In the genomic region with DNA sequence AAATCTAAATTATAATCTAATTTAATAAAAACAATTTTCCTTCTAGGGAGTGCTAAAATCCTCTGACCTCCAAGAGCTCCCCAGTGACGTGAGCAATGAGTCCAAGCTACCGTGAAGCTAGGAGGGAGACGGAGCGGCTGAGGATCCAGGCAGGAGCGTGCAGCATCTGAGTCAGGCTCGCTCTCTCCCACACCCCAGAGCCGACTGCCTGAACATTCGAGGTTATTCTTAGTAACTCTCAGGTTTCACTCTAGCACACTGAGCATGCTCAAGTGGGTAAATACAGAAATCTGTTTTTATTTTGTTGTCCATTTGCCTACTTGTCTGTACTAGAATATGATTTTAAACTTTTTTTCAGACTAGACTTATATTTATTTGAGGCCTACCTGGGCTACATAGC, we compare ENCODE assay signal across 10 mouse cellular contexts. TPM values are rescaled to one million over a fixed set of nuclear protein-coding genes. Genes with fewer than 3 reads are reported as not detected.
DNase-seq lines count a peak whose midpoint lies in the region; ATAC-seq lines count a peak whose summit lies in the region.
"Had no signal": no experiment of that assay in that cellular context is flagged by ENCODE, and none has a peak within 500 bp of the region (broad histone marks: within the 10 kb centered on the region; RNA-seq: fewer than 3 reads in every experiment).

No protein-coding gene starts in this region.

- H3K27me3 ChIP-seq in embryonic facial prominence, embryonic 11.5 days (ENCODE audit: control insufficient read depth, insufficient read depth, low read length) = no peaks in the 10 kb centered on the region
- H3K27me3 ChIP-seq in embryonic facial prominence, embryonic 10.5 days (replicated peaks; ENCODE audit: low read depth, poor library complexity, severe bottlenecking) = 0 out of 2 replicates have a peak, but pooled peaks cover 8% of the 10 kb centered on the region
- 0 out of 2 replicates have a peak, but pooled peaks cover 7% of the 10 kb centered on the region for H3K27me3 ChIP-seq in forebrain, embryonic 10.5 days (ENCODE audit: poor library complexity, severe bottlenecking)
- peaks cover 7% of the 10 kb centered on the region for H3K27me3 ChIP-seq in midbrain, embryonic 13.5 days
- H3K27me3 ChIP-seq: hindbrain, embryonic 15.5 days had no signal

- intact Hi-C loops in gastrocnemius, postnatal 14 days (cut with DNase I; ENCODE audit: low total_unique reads) = no loop called here
- intact Hi-C loops in left cerebral cortex, postnatal 36 days (cut with DNase I) = no loop called here

- H3K9me3 ChIP-seq in embryonic facial prominence, embryonic 11.5 days (replicated peaks; ENCODE audit: control insufficient read depth, low read length) = no peaks in the 10 kb centered on the region
- no peaks in the 10 kb centered on the region for H3K9me3 ChIP-seq in embryonic facial prominence, embryonic 10.5 days
- no peaks in the 10 kb centered on the region for H3K9me3 ChIP-seq in forebrain, embryonic 10.5 days
- no peaks in the 10 kb centered on the region for H3K9me3 ChIP-seq in midbrain, embryonic 13.5 days
- H3K9me3 ChIP-seq: hindbrain, embryonic 15.5 days had no signal

- peaks cover 3% of the 10 kb centered on the region; the same call in 1 of the 2 replicates for H3K36me3 ChIP-seq in embryonic facial prominence, embryonic 11.5 days (replicated peaks; ENCODE audit: control insufficient read depth, insufficient read depth, low read depth, low read length)
- H3K36me3 ChIP-seq in embryonic facial prominence, embryonic 10.5 days (replicated peaks) = peaks cover 44% of the 10 kb centered on the region
- peaks cover 47% of the 10 kb centered on the region for H3K36me3 ChIP-seq in forebrain, embryonic 10.5 days (replicated peaks)
- H3K36me3 ChIP-seq in midbrain, embryonic 13.5 days = peaks cover 35% of the 10 kb centered on the region

- WGBS in embryonic facial prominence, embryonic 11.5 days = 42% methylated on average over 8 of the region's 8 CpGs
- 52% methylated on average over 8 of the region's 8 CpGs for WGBS in embryonic facial prominence, embryonic 10.5 days
- WGBS in forebrain, embryonic 10.5 days = 84% methylated on average over 8 of the region's 8 CpGs
- 76% methylated on average over 8 of the region's 8 CpGs for WGBS in midbrain, embryonic 13.5 days

- ATAC-seq in embryonic facial prominence, embryonic 11.5 days (replicated peaks; ENCODE audit: insufficient number of reproducible peaks, low FRiP score, low TSS enrichment, low read depth) = no peak
- ATAC-seq in granulocyte monocyte progenitor cell, adult 5-6 weeks (replicated peaks; ENCODE audit: poor library complexity, severe bottlenecking) = no peak
- ATAC-seq in midbrain, embryonic 13.5 days = no peak

- no peak overlapping the region for H3K4me3 ChIP-seq in embryonic facial prominence, embryonic 11.5 days (ENCODE audit: low read depth, low read length)
- H3K4me3 ChIP-seq in embryonic facial prominence, embryonic 10.5 days = no peak overlapping the region
- H3K4me3 ChIP-seq in forebrain, embryonic 10.5 days = no peak overlapping the region
- H3K4me3 ChIP-seq in midbrain, embryonic 13.5 days (replicated peaks) = no peak overlapping the region
- H3K4me3 ChIP-seq: hindbrain, embryonic 15.5 days had no signal

- no peak overlapping the region for H3K27ac ChIP-seq in embryonic facial prominence, embryonic 11.5 days (replicated peaks; ENCODE audit: low read depth, low read length)
- H3K27ac ChIP-seq in embryonic facial prominence, embryonic 10.5 days (replicated peaks) = no peak overlapping the region
- H3K27ac ChIP-seq in forebrain, embryonic 10.5 days = no peak overlapping the region
- no peak overlapping the region for H3K27ac ChIP-seq in midbrain, embryonic 13.5 days
- H3K27ac ChIP-seq: hindbrain, embryonic 15.5 days had no signal

- no peak overlapping the region for H3K4me2 ChIP-seq in embryonic facial prominence, embryonic 11.5 days (ENCODE audit: low read depth, low read length)
- no peak overlapping the region for H3K4me2 ChIP-seq in midbrain, embryonic 13.5 days (replicated peaks)
- H3K4me2 ChIP-seq: hindbrain, embryonic 15.5 days had no signal

- no peak overlapping the region for H3K9ac ChIP-seq in embryonic facial prominence, embryonic 11.5 days (replicated peaks; ENCODE audit: low read length)
- no peak overlapping the region for H3K9ac ChIP-seq in midbrain, embryonic 13.5 days (replicated peaks)
- H3K9ac ChIP-seq: hindbrain, embryonic 15.5 days had no signal

- DNase-seq in embryonic facial prominence, embryonic 11.5 days (ENCODE audit: low spot score) = peak; percentile 30
- no peak for DNase-seq in embryonic facial prominence, embryonic 10.5 days (ENCODE audit: low spot score)
- DNase-seq in 3T3-L1 (ENCODE audit: low read depth, low spot score) = peak; percentile 20
- DNase-seq in gastrocnemius, postnatal 14 days = peak; percentile 61
- peak; percentile 49 to 61 for DNase-seq in left cerebral cortex, postnatal 36 days (ENCODE audit: low spot score in 2 of 2)
- DNase-seq in forebrain, embryonic 10.5 days (ENCODE audit: extremely low spot score, low spot score) = no peak
- DNase-seq: B cell, adult 2 months had no signal

- H3K4me1 ChIP-seq in embryonic facial prominence, embryonic 11.5 days (ENCODE audit: control insufficient read depth, insufficient read depth, low read length) = no peaks in the 10 kb centered on the region
- H3K4me1 ChIP-seq in embryonic facial prominence, embryonic 10.5 days = peaks cover 16% of the 10 kb centered on the region
- no peaks in the 10 kb centered on the region for H3K4me1 ChIP-seq in forebrain, embryonic 10.5 days
- no peaks in the 10 kb centered on the region for H3K4me1 ChIP-seq in midbrain, embryonic 13.5 days (replicated peaks)
- H3K4me1 ChIP-seq: hindbrain, embryonic 15.5 days had no signal

RNA-seq across cellular contexts. Expression of gene Sh3bgrl3, which starts 28.2 kb away (rescaled TPM):
- 316 TPM in 2 replicates for polyA plus RNA-seq in embryonic facial prominence, embryonic 11.5 days (2014; fragmentation: Nextera tagmentation; extraction: Ambion mirVana)
- 300 and 316 TPM in 2 replicates for polyA plus RNA-seq in embryonic facial prominence, embryonic 10.5 days (2016; fragmentation: Nextera tagmentation; extraction: Ambion mirVana)
- 10 to 100 TPM; 30.4 to 37.5 TPM for total RNA-seq in gastrocnemius, postnatal 14 days (2021)
- 100 to 1,000 TPM; 187 to 235 TPM for total RNA-seq in left cerebral cortex, postnatal 36 days (2021)
- polyA plus RNA-seq in forebrain, embryonic 10.5 days (2016; fragmentation: Nextera tagmentation; extraction: Ambion mirVana) = 267 and 270 TPM in 2 replicates
- 841 and 871 TPM in 2 replicates for total RNA-seq in granulocyte monocyte progenitor cell, adult 5-6 weeks (2014; fragmentation: Nextera tagmentation)
- total RNA-seq in granulocyte monocyte progenitor cell, adult 5-6 weeks (2017) = 333 and 394 TPM in 2 replicates
- 319 and 332 TPM in 2 replicates for polyA plus RNA-seq in midbrain, embryonic 13.5 days (2015; fragmentation: Nextera tagmentation; extraction: Ambion mirVana)

RNA-seq across cellular contexts. Expression of gene Cep85, which starts 30.2 kb away (rescaled TPM):
- 27.5 and 29.4 TPM in 2 replicates for polyA plus RNA-seq in embryonic facial prominence, embryonic 11.5 days (2014; fragmentation: Nextera tagmentation; extraction: Ambion mirVana)
- 32.3 and 33.2 TPM in 2 replicates for polyA plus RNA-seq in embryonic facial prominence, embryonic 10.5 days (2016; fragmentation: Nextera tagmentation; extraction: Ambion mirVana)
- total RNA-seq in gastrocnemius, postnatal 14 days (2021) = 10 to 100 TPM; 31.9 to 49.8 TPM
- total RNA-seq in left cerebral cortex, postnatal 36 days (2021) = 10 to 100 TPM; 14.3 to 18.3 TPM
- 34.3 and 35.5 TPM in 2 replicates for polyA plus RNA-seq in forebrain, embryonic 10.5 days (2016; fragmentation: Nextera tagmentation; extraction: Ambion mirVana)
- 20.8 and 28.9 TPM in 2 replicates for total RNA-seq in granulocyte monocyte progenitor cell, adult 5-6 weeks (2014; fragmentation: Nextera tagmentation)
- 26.7 and 33.7 TPM in 2 replicates for total RNA-seq in granulocyte monocyte progenitor cell, adult 5-6 weeks (2017)
- 19.9 and 22.4 TPM in 2 replicates for polyA plus RNA-seq in midbrain, embryonic 13.5 days (2015; fragmentation: Nextera tagmentation; extraction: Ambion mirVana)

RNA-seq across cellular contexts. Expression of gene Gm7534, which starts 46.1 kb away (rescaled TPM):
- 0.14 TPM in 2 replicates for polyA plus RNA-seq in embryonic facial prominence, embryonic 11.5 days (2014; fragmentation: Nextera tagmentation; extraction: Ambion mirVana)
- 0.06 and 0.07 TPM in 2 replicates for polyA plus RNA-seq in embryonic facial prominence, embryonic 10.5 days (2016; fragmentation: Nextera tagmentation; extraction: Ambion mirVana)
- not detected for total RNA-seq in gastrocnemius, postnatal 14 days (2021)
- total RNA-seq in left cerebral cortex, postnatal 36 days (2021) = not detected
- not detected in 2 replicates for polyA plus RNA-seq in forebrain, embryonic 10.5 days (2016; fragmentation: Nextera tagmentation; extraction: Ambion mirVana)
- total RNA-seq in granulocyte monocyte progenitor cell, adult 5-6 weeks (2014; fragmentation: Nextera tagmentation) = not detected in 2 replicates
- not detected in 2 replicates for total RNA-seq in granulocyte monocyte progenitor cell, adult 5-6 weeks (2017)
- polyA plus RNA-seq in midbrain, embryonic 13.5 days (2015; fragmentation: Nextera tagmentation; extraction: Ambion mirVana) = not detected in 2 replicates
- polyA plus RNA-seq: hindbrain, embryonic 15.5 days had no signal

RNA-seq across cellular contexts. Expression of gene Ubxn11, which starts 54.4 kb away (rescaled TPM):
- polyA plus RNA-seq in embryonic facial prominence, embryonic 11.5 days (2014; fragmentation: Nextera tagmentation; extraction: Ambion mirVana) = 5.7 and 6.0 TPM in 2 replicates
- 4.5 and 7.1 TPM in 2 replicates for polyA plus RNA-seq in embryonic facial prominence, embryonic 10.5 days (2016; fragmentation: Nextera tagmentation; extraction: Ambion mirVana)
- 1 to 10 TPM in 1 of 2 experiments, under 1 TPM in 1; 0.70 to 1.2 TPM for total RNA-seq in gastrocnemius, postnatal 14 days (2021)
- total RNA-seq in left cerebral cortex, postnatal 36 days (2021) = 10 to 100 TPM; 23.3 to 46.3 TPM
- polyA plus RNA-seq in forebrain, embryonic 10.5 days (2016; fragmentation: Nextera tagmentation; extraction: Ambion mirVana) = 6.3 and 7.3 TPM in 2 replicates
- total RNA-seq in granulocyte monocyte progenitor cell, adult 5-6 weeks (2014; fragmentation: Nextera tagmentation) = 14.4 and 30.2 TPM in 2 replicates
- 4.8 and 11.2 TPM in 2 replicates for total RNA-seq in granulocyte monocyte progenitor cell, adult 5-6 weeks (2017)
- 9.3 and 11.4 TPM in 2 replicates for polyA plus RNA-seq in midbrain, embryonic 13.5 days (2015; fragmentation: Nextera tagmentation; extraction: Ambion mirVana)

Comparison
In these comparisons a context has a peak if more than half of its experiments do, and no peak if none do; other contexts are left out.
1. DNase-seq: peak in embryonic facial prominence, embryonic 11.5 days (single experiment), 3T3-L1 (single experiment), gastrocnemius, postnatal 14 days (single experiment) and left cerebral cortex, postnatal 36 days (2 of 2); none in embryonic facial prominence, embryonic 10.5 days (single experiment) and forebrain, embryonic 10.5 days (single experiment).